Mouse (Mus musculus) activated CD4-positive, CD25-positive, alpha-beta regulatory T cell, adult 4 months (primary cell): ENCODE results near the gene Celf5. TPM values are rescaled to one million over a fixed set of nuclear protein-coding genes. Genes with fewer than 3 reads are reported as not detected.
A peak's percentile ranks its signal among the peaks of the same experiment; 100 is the strongest.

Experiments used
- ATAC-seq: one replicate; pipeline ENCODE4 v1.8.0; 2017
- polyA plus RNA-seq, 2 experiments: library from polyadenylated mRNA; unstranded; fragments of 100-300 nt; shearing (Covaris generic); gene quantifications; one replicate each; pipeline ENCODE4 v1.2.1; 2017

The Celf5 gene
- polyA plus RNA-seq: 1 to 10 TPM in 1 of 2 experiments, under 1 TPM in 1; 0.44 to 1.5 TPM

DNA sequence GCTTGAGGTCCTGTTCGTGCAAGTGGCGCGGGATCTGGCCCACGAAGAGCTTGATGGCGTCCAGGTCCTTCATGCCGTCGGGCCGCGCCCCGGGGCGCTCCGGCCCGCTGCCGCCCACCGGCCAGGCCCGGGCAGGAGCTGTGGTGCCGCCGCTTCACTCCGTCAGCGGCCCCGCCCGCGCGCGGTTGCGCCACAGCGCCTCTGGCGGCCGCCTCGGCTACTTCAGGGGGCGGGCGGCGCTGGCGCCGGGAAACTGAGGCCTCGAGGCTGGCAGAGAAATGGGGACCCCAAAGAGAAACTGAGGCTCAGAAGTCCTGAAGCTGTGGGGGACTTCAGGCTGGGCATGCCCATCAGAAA lies at the start of gene Celf5:
Gene Celf5, minus strand, starts transcription at position 177 of the 357 bp plus-strand sequence.
- ATAC-seq: peak; percentile 66

GRCm38 (mm10) chr10:81526779-81527178 lies 44.3 kb upstream of the Celf5 start:
- peak; percentile 38 for ATAC-seq

DNA sequence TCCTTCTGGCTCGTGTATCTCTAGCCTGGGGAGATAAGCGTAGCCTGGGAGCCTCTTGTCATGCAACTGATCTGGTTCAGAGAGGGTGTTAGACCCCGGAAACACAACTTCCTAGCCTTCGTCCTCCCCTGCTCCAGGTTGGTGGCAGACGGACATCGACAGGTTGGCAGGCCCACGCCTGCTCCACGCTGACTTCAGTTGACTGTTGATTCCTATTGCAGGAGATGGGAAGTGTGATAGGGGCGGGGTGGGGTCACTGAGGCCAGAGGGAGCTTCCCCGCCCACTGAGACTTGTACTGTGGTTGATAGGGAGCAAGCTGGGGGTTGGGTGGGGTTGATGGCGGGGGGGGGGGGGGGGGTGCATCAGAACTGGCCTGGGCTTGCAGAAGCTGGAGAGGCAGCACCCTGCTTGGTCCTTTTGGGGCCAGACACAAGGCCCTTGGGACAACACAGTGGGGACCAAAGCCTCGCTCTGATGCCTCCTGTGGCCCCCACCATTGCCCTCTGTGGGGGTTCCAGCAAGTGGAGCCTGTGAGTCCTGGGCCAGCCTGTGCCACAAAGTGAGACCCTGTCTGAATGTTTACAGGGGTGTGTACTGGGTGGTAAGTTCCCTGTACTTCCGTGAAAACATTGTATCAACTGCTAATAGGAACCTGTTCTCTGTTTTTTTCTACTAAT lies 42.6 kb upstream of the Celf5 start:
- ATAC-seq: no peak

DNA sequence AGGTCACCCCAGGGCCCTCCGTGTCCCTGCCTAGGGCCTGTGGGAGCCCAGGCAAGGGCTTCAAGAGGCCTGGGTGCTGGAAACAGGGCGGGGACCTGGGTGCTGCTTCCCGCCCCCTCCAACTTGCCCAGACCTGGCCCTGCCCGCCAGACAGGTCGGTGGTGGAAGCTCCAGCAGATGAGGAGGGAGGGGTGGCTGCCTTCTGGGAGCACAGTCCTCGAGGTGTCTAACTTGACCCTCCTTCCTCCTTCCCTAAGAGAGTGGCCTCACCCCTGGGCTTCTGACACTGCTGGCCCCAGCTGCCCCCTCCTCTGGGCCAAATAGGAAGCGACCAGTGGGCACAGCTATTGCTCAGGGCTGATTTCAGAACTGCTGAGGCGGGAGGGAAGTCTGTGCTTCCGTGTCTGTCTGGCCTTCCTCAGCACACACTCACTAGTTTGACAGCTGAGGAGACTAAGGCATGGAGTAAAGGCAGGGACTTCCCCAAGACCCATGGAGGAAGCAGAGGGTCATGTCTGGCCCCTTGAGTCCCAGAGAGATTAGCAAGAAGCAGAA lies 41.6 kb upstream of the Celf5 start, which contains the start of gene Gna15:
Gene Gna15, minus strand, starts transcription at position 175 of the 555 bp plus-strand sequence.
- ATAC-seq: peak; percentile 55

DNA sequence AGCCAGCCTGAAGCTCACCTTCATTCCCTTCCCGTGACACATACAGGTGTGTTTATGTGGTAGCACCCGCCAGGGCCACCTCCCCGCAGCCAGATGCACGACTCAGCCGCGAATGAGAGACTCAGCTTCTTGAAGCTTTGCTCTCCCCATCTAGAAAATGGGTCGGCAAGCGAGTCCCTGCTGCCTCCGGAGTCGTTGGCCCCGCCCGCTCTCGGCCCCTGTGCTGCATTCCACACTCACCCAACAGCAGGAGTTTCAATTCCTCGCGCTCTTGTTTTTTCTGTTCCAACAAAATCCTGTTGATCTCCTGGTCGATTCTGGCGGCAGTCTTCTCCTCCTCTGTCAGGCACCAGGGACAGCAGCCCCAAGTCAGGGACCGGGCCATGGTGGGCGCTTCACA lies 41.1 kb upstream of the Celf5 start:
- ATAC-seq: peak; percentile 22

DNA sequence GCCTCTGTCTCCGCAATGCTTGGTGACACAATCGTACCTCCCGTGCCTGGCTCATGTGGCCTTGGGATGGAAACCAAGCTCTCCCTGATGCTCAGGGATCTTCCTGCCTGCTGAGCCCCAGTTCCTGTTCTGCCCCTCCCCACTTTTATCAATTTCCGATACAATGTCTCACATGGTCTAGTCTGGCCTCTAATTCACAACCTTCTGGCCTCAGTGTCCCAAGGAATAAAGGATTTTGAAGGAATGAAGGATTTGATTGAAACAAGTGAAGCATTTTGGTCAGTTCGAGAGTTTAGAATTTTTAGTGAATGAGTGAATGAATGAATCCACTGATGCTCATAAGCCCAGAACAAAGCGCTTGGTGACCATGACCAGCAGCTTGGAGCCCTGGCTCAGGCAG lies 40.6 kb upstream of the Celf5 start:
- ATAC-seq: no peak

DNA sequence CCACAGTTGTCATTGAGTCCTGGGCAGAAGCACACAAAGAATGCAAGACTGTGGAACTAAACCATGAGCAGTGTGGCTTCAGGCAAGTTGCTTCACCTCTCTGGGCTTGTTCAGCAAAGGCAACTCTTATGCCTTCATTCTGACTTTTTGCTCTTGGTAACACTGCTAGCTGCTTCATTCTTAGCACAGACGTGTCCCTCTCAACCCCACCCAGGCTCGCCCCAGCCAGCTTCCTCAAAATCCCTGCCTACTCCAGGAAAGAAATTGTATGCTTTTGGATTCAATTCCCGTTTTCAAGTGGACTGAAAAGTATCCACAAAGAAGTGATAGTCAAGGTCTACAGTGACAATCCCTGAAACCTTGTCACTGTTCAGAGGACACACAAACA lies 37.5 kb upstream of the Celf5 start:
- no peak for ATAC-seq

GRCm38 (mm10) chr10:81519227-81519977 lies 36.9 kb upstream of the Celf5 start:
- no peak for ATAC-seq

DNA sequence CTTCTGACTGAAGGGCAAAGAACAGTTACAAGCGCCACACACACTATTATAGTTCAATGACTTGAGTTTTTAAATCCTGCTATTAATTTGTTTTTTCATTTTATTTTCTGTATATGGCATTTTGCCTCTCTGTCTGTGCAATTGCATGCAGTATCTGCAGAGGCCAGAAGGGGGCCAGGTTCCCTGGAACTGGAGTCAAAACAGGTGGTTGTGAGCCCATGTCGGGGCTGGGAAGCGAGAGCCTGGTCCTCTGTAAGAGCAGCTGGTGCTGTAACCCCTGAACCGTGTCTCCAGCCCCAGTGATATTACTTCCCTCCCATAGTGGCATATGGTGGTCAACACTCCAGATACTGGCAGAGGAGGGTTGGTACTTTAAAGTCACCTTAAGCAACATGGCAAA lies 36.0 kb upstream of the Celf5 start:
- peak; percentile 79 for ATAC-seq

DNA sequence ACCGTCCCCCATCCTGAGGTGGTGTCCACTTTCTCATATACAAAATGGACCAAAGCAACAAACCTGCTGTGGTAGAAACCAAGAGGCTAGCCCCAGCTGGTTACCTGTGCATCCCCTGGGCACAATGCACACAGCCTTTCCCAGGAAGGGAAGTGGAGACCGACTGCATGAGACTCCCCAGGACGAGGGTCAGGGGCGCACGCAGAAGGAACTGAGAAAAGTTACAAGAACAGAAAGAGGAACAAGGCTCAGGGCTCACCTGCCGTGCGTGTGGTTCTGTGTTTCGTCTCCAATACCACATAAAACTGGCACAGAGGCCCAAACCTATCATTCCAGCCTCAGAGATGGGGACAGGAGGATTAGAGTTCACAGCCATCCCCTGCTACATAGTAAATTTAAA lies 34.7 kb upstream of the Celf5 start:
- ATAC-seq: no peak

DNA sequence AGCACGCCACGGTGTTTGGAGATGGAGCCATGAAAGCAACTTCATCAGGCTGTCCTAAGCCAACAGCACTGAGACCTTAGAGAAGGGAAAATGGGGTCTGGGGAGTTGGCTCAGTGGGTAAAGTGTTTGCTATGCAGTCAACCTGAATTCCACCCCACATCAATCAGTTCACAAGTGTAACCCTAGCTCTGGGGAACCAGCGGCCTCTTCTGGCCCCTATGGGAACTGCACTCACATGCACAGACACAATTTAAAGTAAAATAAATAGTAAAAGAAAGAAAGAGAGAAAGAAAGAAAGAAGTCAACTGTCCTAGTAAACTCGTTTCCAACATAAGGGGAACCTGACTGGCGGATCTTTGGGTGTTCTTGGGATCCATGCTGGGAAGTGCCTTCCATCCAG lies 31.3 kb upstream of the Celf5 start:
- ATAC-seq: no peak

GRCm38 (mm10) chr10:81510246-81510810 lies 27.8 kb upstream of the Celf5 start:
- ATAC-seq: peak; percentile 68

- peak; percentile 80 for ATAC-seq
Measured at GRCm38 (mm10) chr10:81507691-81508489, 25.4 kb upstream of the Celf5 start.

DNA sequence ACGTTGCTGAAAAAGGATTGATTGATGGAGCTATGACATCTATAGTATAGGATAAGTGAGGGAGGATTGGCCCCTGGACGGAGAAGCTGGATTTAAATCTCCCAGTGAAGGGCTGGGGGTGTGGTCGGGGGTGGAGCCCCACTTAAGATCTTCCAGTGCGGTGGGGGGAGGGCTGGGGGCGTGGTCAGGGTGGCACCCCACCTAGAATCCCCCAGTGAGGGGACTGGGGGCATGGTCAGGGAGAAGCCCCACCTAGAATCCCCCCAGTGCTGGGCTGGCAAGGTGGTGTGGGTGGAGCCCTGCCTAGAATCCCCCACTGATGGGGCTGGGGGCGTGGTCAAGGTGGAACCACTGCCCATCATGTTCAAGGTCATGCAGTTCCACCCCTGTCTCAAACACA lies 24.6 kb upstream of the Celf5 start:
- ATAC-seq: no peak

- ATAC-seq: peak; percentile 1
Measured at GRCm38 (mm10) chr10:81505016-81505664, 22.6 kb upstream of the Celf5 start.

GRCm38 (mm10) chr10:81502658-81503057 lies 20.1 kb upstream of the Celf5 start:
- ATAC-seq: peak; percentile 20

DNA sequence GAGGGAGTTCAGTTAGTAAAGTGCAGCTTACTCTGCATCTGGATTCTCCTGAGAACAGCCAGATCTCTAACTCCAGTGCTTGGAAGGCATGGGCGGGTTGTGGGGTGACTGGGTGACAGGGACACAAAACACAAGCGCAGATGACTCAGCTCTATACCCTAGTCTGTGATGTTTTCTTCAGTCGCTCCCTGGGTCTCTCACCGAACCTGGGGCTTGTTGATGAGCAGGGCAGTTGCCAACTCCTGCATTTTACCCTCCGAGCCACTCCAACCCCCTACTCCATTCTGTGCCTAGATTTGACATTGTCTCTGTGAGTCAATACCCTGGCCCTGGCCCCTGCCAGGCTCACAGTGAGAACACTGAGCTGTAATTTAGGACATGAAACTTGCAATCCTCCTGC lies 19.4 kb upstream of the Celf5 start:
- ATAC-seq: no peak

- no peak for ATAC-seq
Measured at GRCm38 (mm10) chr10:81500032-81500431, 17.5 kb upstream of the Celf5 start, which contains the start of gene S1pr4. Gene S1pr4 (minus strand): TSS chr10:81500132.

- ATAC-seq: peak; percentile 62
Measured at GRCm38 (mm10) chr10:81499250-81499901, 16.9 kb upstream of the Celf5 start.

DNA sequence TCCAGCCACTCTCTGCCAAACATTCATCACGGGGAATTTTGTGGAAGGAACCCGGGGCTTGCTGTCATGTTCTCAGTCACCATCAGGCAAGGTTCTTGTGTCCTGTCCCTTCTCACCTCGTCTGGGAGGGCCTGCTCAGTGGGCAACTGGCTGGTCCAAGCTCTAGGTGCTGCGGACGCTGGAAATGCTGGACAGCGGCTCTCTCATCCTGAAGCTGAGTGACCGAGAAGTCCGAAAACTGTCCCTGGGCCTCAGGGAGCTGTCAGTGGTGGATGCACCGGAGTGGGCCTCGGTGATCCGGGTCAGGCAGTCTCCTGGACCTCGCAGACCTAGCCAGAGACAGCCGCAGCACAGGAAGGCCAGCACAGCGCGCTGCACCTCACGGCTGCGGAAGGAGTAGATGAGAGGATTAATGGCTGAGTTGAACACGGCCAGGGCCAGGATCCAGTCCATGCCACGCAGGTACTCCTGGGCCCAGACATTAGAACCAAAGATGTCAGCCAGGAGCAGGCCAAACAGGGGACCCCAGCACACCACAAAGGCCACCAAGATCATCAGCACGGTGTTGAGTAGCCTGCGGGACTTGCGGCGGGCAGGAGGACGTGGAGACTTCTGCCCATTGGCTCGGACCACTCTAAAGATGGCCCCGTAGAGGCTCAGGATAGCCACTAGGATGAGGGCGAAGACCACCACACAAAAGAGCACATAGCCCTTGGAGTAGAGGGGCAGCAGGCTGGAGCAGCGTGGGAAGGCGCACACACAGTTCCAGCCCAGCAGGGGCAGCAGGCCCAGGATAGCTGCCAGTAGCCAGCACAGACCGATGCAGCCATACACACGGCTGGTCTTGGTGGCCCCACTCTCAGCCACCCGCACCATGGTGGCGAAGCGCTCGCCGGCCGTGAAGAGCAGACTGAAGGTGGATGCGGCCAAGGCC lies 16.1 kb upstream of the Celf5 start:
- ATAC-seq: no peak
